Mouse (Mus musculus) megakaryocyte-erythroid progenitor cell, adult 5 weeks (primary cell): ENCODE measurements around the gene Wdr44. TPM values are rescaled to one million over a fixed set of nuclear protein-coding genes. Genes with fewer than 3 reads are reported as not detected.

Experiments used
- polyA plus RNA-seq: library from polyadenylated mRNA; stranded (reverse); fragments of >175 nt; gene quantifications from 2 replicates; pipeline ENCODE4 v1.2.3, GENCODE M21; 2012

Gene Wdr44
- 4.2 and 4.8 TPM in 2 replicates for polyA plus RNA-seq

GRCm38 (mm10) chrX:23692722-23693442 is at the start of gene Wdr44:
Wdr44 (plus strand) TSS chrX:23693051.

Other genes starting within 250 kb of the Wdr44 start
- gene Gm4907, start 189.5 kb downstream of the Wdr44 start, polyA plus RNA-seq, result not detected in 2 replicates